Mouse (Mus musculus): ENCODE measurements at regions not wholly inside any gene's neighbourhood (a gene's known extent, or its start where the extent isn't known, plus 50 kb on each side); places are given as distances from the start of the nearest gene placed in this dataset.

- Histone ChIP-seq H3K9me3 (replicated peaks; ENCODE audit: control insufficient read depth, low read length) (no peaks in the 10 kb centered on the region), H3K27ac (ENCODE audit: low read length) (no peak overlapping the region), H3K4me2 (ENCODE audit: low read depth, low read length) (no peak overlapping the region), H3K4me3 (ENCODE audit: low read depth, low read length) (no peak overlapping the region), H3K36me3 (ENCODE audit: control insufficient read depth, insufficient read depth) (no peaks in the 10 kb centered on the region), H3K9ac (ENCODE audit: low read depth, low read length) (no peak overlapping the region), H3K27me3 (ENCODE audit: control insufficient read depth, insufficient read depth, low read depth, low read length) (no peaks in the 10 kb centered on the region), H3K4me1 (ENCODE audit: control insufficient read depth, low read depth, low read length) (no peaks in the 10 kb centered on the region)
- ATAC-seq (ENCODE audit: low read depth) = no peak
- WGBS (ENCODE audit: insufficient replicate concordance) = 67% methylated on average over 3 of the region's 3 CpGs
Observed at GRCm38 (mm10) chr7:111420698-111421097, 337.9 kb upstream of the Eif4g2 start.

- H3K27ac ChIP-seq (ENCODE audit: low read length) = no peak overlapping the region
- no peak overlapping the region for H3K9ac ChIP-seq (ENCODE audit: low read depth, low read length)
- H3K4me3 ChIP-seq (ENCODE audit: low read depth, low read length) = no peak overlapping the region
- ATAC-seq (ENCODE audit: low read depth) = no peak
- no peak overlapping the region for H3K4me2 ChIP-seq (ENCODE audit: low read depth, low read length)
- H3K27me3 ChIP-seq (ENCODE audit: control insufficient read depth, insufficient read depth, low read depth, low read length) = no peaks in the 10 kb centered on the region
- WGBS (ENCODE audit: insufficient replicate concordance) = 49% methylated on average over 2 of the region's 3 CpGs
- H3K9me3 ChIP-seq (replicated peaks; ENCODE audit: control insufficient read depth, low read length) = no peaks in the 10 kb centered on the region
- no peaks in the 10 kb centered on the region for H3K36me3 ChIP-seq (ENCODE audit: control insufficient read depth, insufficient read depth)
- H3K4me1 ChIP-seq (ENCODE audit: control insufficient read depth, low read depth, low read length) = no peaks in the 10 kb centered on the region
Observed at GRCm38 (mm10) chr7:111417735-111418134, 334.9 kb upstream of the Eif4g2 start.

DNA sequence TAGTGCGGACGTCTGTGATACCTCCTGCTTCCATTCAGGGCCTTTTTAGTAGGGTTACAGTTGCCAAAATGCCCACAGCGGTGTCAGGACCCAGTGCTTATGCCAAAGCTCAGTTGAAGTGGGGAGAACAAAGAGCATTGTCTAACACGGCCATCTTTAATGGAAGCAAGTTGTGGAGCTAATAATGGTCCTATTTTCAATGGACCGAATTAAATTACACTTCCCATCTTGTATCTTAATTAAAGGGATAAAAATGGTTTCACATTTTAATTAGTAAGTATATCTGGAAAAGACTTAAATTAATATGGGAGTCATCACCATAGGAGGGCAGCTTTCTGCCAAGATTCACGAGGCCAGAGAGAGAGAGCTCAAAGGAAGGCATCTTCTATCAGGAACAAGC is 333.2 kb upstream of the Eif4g2 start:
- no peak for ATAC-seq (ENCODE audit: low read depth)
- no peak overlapping the region for H3K9ac ChIP-seq (ENCODE audit: low read depth, low read length)
- 59% methylated on average over 6 of the region's 6 CpGs for WGBS (ENCODE audit: insufficient replicate concordance)
- no peaks in the 10 kb centered on the region for H3K27me3 ChIP-seq (ENCODE audit: control insufficient read depth, insufficient read depth, low read depth, low read length)
- H3K9me3 ChIP-seq (replicated peaks; ENCODE audit: control insufficient read depth, low read length) = no peaks in the 10 kb centered on the region
- H3K36me3 ChIP-seq (ENCODE audit: control insufficient read depth, insufficient read depth) = no peaks in the 10 kb centered on the region
- H3K4me3 ChIP-seq (ENCODE audit: low read depth, low read length) = no peak overlapping the region
- H3K4me1 ChIP-seq (ENCODE audit: control insufficient read depth, low read depth, low read length) = no peaks in the 10 kb centered on the region
- H3K4me2 ChIP-seq (ENCODE audit: low read depth, low read length) = no peak overlapping the region
- no peak overlapping the region for H3K27ac ChIP-seq (ENCODE audit: low read length)

- Histone ChIP-seq H3K9ac (ENCODE audit: low read depth, low read length) (no peak overlapping the region), H3K4me2 (ENCODE audit: low read depth, low read length) (no peak overlapping the region), H3K9me3 (replicated peaks; ENCODE audit: control insufficient read depth, low read length) (no peaks in the 10 kb centered on the region), H3K36me3 (ENCODE audit: control insufficient read depth, insufficient read depth) (no peaks in the 10 kb centered on the region), H3K4me3 (ENCODE audit: low read depth, low read length) (no peak overlapping the region), H3K27ac (ENCODE audit: low read length) (no peak overlapping the region), H3K27me3 (ENCODE audit: control insufficient read depth, insufficient read depth, low read depth, low read length) (no peaks in the 10 kb centered on the region), H3K4me1 (ENCODE audit: control insufficient read depth, low read depth, low read length) (no peaks in the 10 kb centered on the region)
- no peak for ATAC-seq (ENCODE audit: low read depth)
- WGBS (ENCODE audit: insufficient replicate concordance) = 18% methylated on average over 4 of the region's 4 CpGs
Observed at GRCm38 (mm10) chr7:111413745-111414144, 330.9 kb upstream of the Eif4g2 start.

- no peak for ATAC-seq (ENCODE audit: low read depth)
- H3K4me2 ChIP-seq (ENCODE audit: low read depth, low read length) = no peak overlapping the region
Observed at GRCm38 (mm10) chr7:111412957-111413356, 330.1 kb upstream of the Eif4g2 start.

DNA sequence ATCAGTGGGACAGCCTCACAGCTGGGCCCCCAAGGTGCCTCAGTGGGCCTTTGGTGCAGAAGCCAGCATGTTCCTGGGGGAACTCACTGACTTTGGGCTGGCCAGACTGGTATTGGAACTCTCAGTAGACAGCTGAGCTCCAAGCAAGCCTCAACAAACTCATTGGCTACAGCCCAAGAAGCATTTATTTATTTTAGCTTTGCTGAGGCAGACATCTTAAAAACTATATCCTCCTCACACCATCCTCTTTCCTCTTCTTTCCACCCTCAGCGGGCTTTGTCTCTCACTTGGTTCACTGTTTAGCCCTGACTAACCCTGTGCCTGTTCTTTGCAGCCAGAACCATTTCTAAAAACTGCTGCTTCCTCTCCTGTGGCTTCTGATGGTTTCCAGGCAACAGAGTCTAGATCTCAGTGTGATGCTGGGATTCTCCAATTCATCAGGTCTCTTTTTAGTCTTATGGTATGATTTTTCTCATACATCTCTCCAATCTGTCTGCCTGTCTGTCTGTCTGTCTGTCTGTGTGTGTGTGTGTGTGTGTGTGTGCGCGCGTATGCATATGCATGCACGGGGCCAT is 328.6 kb upstream of the Eif4g2 start:
- H3K4me2 ChIP-seq (ENCODE audit: low read depth, low read length) = no peak overlapping the region
- ATAC-seq (ENCODE audit: low read depth) = no peak
- no peak overlapping the region for H3K9ac ChIP-seq (ENCODE audit: low read depth, low read length)
- H3K9me3 ChIP-seq (replicated peaks; ENCODE audit: control insufficient read depth, low read length) = no peaks in the 10 kb centered on the region
- no peaks in the 10 kb centered on the region for H3K27me3 ChIP-seq (ENCODE audit: control insufficient read depth, insufficient read depth, low read depth, low read length)
- H3K27ac ChIP-seq (ENCODE audit: low read length) = no peak overlapping the region
- H3K4me3 ChIP-seq (ENCODE audit: low read depth, low read length) = no peak overlapping the region
- H3K36me3 ChIP-seq (ENCODE audit: control insufficient read depth, insufficient read depth) = no peaks in the 10 kb centered on the region
- WGBS (ENCODE audit: insufficient replicate concordance) = 73% methylated on average over 5 of the region's 5 CpGs
- no peaks in the 10 kb centered on the region for H3K4me1 ChIP-seq (ENCODE audit: control insufficient read depth, low read depth, low read length)

More at GRCm38 (mm10) chr7:111412957-111413356, 330.1 kb upstream of the Eif4g2 start:
- no peaks in the 10 kb centered on the region for H3K27me3 ChIP-seq (ENCODE audit: control insufficient read depth, insufficient read depth, low read depth, low read length)
- no peaks in the 10 kb centered on the region for H3K36me3 ChIP-seq (ENCODE audit: control insufficient read depth, insufficient read depth)
- H3K9me3 ChIP-seq (replicated peaks; ENCODE audit: control insufficient read depth, low read length) = no peaks in the 10 kb centered on the region
- H3K4me1 ChIP-seq (ENCODE audit: control insufficient read depth, low read depth, low read length) = no peaks in the 10 kb centered on the region
- WGBS (ENCODE audit: insufficient replicate concordance) = 64% methylated on average over 2 of the region's 2 CpGs
- H3K9ac ChIP-seq (ENCODE audit: low read depth, low read length) = no peak overlapping the region
- H3K27ac ChIP-seq (ENCODE audit: low read length) = no peak overlapping the region
- no peak overlapping the region for H3K4me3 ChIP-seq (ENCODE audit: low read depth, low read length)

DNA sequence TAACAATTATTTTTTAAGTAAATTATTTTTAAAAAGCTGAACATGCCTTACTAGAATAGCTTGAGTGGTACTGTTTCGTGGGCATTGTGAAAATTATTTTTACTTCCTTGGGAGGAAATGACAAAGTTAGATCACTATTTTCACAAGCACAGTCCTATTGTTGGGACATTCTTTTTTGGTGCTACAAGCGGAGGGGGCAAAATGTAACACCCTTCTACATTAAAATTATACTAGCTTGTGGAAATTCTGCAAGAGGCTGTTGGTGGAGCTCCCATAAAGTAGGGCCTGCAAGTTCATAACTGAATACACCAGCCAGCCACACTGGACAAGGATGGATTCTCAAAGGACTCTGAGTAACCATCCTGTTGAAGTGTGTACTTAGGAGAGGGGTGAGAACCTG is 313.1 kb upstream of the Eif4g2 start:
- Histone ChIP-seq H3K4me1 (ENCODE audit: control insufficient read depth, low read depth, low read length) (no peaks in the 10 kb centered on the region), H3K27ac (ENCODE audit: low read length) (no peak overlapping the region), H3K9me3 (replicated peaks; ENCODE audit: control insufficient read depth, low read length) (no peaks in the 10 kb centered on the region), H3K4me2 (ENCODE audit: low read depth, low read length) (no peak overlapping the region), H3K9ac (ENCODE audit: low read depth, low read length) (no peak overlapping the region), H3K27me3 (ENCODE audit: control insufficient read depth, insufficient read depth, low read depth, low read length) (no peaks in the 10 kb centered on the region), H3K36me3 (ENCODE audit: control insufficient read depth, insufficient read depth) (no peaks in the 10 kb centered on the region), H3K4me3 (ENCODE audit: low read depth, low read length) (no peak overlapping the region)
- no peak for ATAC-seq (ENCODE audit: low read depth)
- WGBS (ENCODE audit: insufficient replicate concordance) = 47% methylated on average over 2 of the region's 2 CpGs

DNA sequence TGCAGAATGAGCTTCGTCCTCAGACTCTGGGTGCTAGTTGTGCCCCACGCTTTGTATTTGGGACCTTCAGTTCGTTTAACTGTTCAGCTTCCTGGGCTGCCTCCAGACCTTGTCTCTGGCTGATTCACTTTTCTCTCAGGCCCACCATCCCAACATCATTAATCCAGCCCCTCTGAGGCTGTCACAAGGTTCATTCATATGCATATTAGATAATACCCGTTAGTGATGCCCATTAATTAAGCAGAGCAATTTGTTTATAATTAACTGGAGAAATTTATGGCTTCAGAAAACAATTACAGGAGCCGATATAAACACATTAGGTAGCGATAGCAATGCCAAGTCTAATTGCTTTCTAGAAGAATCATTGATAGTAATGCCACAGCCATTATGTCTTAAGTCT is 312.3 kb upstream of the Eif4g2 start:
- H3K27ac ChIP-seq (ENCODE audit: low read length) = no peak overlapping the region
- H3K4me2 ChIP-seq (ENCODE audit: low read depth, low read length) = no peak overlapping the region
- H3K4me1 ChIP-seq (ENCODE audit: control insufficient read depth, low read depth, low read length) = no peaks in the 10 kb centered on the region
- H3K9me3 ChIP-seq (replicated peaks; ENCODE audit: control insufficient read depth, low read length) = no peaks in the 10 kb centered on the region
- H3K9ac ChIP-seq (ENCODE audit: low read depth, low read length) = no peak overlapping the region
- 66% methylated on average over 6 of the region's 6 CpGs for WGBS (ENCODE audit: insufficient replicate concordance)
- no peaks in the 10 kb centered on the region for H3K36me3 ChIP-seq (ENCODE audit: control insufficient read depth, insufficient read depth)
- no peak for ATAC-seq (ENCODE audit: low read depth)
- no peak overlapping the region for H3K4me3 ChIP-seq (ENCODE audit: low read depth, low read length)
- no peaks in the 10 kb centered on the region for H3K27me3 ChIP-seq (ENCODE audit: control insufficient read depth, insufficient read depth, low read depth, low read length)

DNA sequence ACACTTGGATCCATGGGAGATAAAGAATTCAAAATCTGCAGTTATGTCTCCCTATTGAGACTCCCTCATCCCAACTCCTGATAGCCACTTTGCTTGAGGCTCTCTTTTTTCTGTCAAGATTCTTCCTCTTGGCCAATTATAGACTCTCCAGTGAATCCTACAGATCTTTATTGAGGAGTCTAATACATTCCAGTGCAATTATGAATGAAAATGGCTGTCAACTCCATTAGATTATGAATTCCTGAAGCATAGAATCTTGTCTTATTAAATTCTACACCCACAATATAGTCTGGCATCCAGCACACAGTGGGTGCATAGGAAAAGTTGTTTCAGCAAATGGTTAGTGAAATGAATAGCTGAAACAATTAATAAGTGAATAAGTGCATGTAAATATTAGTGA is 311.0 kb upstream of the Eif4g2 start:
- H3K4me3 ChIP-seq (ENCODE audit: low read depth, low read length) = no peak overlapping the region
- H3K36me3 ChIP-seq (ENCODE audit: control insufficient read depth, insufficient read depth) = no peaks in the 10 kb centered on the region
- no peak for ATAC-seq (ENCODE audit: low read depth)

GRCm38 (mm10) chr7:111389690-111390089 is 306.9 kb upstream of the Eif4g2 start:
- H3K27me3 ChIP-seq (ENCODE audit: control insufficient read depth, insufficient read depth, low read depth, low read length) = no peaks in the 10 kb centered on the region
- no peak overlapping the region for H3K9ac ChIP-seq (ENCODE audit: low read depth, low read length)
- H3K36me3 ChIP-seq (ENCODE audit: control insufficient read depth, insufficient read depth) = no peaks in the 10 kb centered on the region
- no peak overlapping the region for H3K4me3 ChIP-seq (ENCODE audit: low read depth, low read length)
- no peak overlapping the region for H3K27ac ChIP-seq (ENCODE audit: low read length)
- no peak overlapping the region for H3K4me2 ChIP-seq (ENCODE audit: low read depth, low read length)
- H3K9me3 ChIP-seq (replicated peaks; ENCODE audit: control insufficient read depth, low read length) = no peaks in the 10 kb centered on the region
- H3K4me1 ChIP-seq (ENCODE audit: control insufficient read depth, low read depth, low read length) = no peaks in the 10 kb centered on the region
- ATAC-seq (ENCODE audit: low read depth) = no peak

More for the DNA sequence above, 311.0 kb upstream of the Eif4g2 start:
- Histone ChIP-seq H3K4me1 (ENCODE audit: control insufficient read depth, low read depth, low read length) (no peaks in the 10 kb centered on the region), H3K9me3 (replicated peaks; ENCODE audit: control insufficient read depth, low read length) (no peaks in the 10 kb centered on the region), H3K27me3 (ENCODE audit: control insufficient read depth, insufficient read depth, low read depth, low read length) (no peaks in the 10 kb centered on the region), H3K27ac (ENCODE audit: low read length) (no peak overlapping the region), H3K9ac (ENCODE audit: low read depth, low read length) (no peak overlapping the region), H3K4me2 (ENCODE audit: low read depth, low read length) (no peak overlapping the region)
